Mouse (Mus musculus): Measurements from ENCODE around the gene Thsd1.

Gene Thsd1

GRCm38 (mm10) chr8:22227061-22227877 is at the start of gene Thsd1:
TSS of gene Thsd1 (plus strand) at chr8:22227313.
- peak; percentile 85 for DNase-seq (ENCODE audit: low read depth)

GRCm38 (mm10) chr8:22184884-22185283 is 42.2 kb upstream of the Thsd1 start:
- peak; percentile 76 for DNase-seq (ENCODE audit: low read depth)

- peak; percentile 87 for DNase-seq (ENCODE audit: low read depth)
These were observed 41.4 kb upstream of the Thsd1 start, which contains the start of gene Ckap2 for GRCm38 (mm10) chr8:22185431-22186397. TSS of gene Ckap2 (minus strand) at chr8:22185819.

GRCm38 (mm10) chr8:22192660-22193431 is 34.3 kb upstream of the Thsd1 start, which contains the start of gene Vps36:
TSS of gene Vps36 (plus strand) at chr8:22192809.
- peak; percentile 82 for DNase-seq (ENCODE audit: low read depth)

GRCm38 (mm10) chr8:22193432-22194010 is 33.6 kb upstream of the Thsd1 start:
- DNase-seq (ENCODE audit: low read depth): no peak

GRCm38 (mm10) chr8:22197914-22198313 is 29.2 kb upstream of the Thsd1 start:
- DNase-seq (ENCODE audit: low read depth): no peak

- no peak for DNase-seq (ENCODE audit: low read depth)
These were observed 27.6 kb upstream of the Thsd1 start for GRCm38 (mm10) chr8:22199481-22199880.

GRCm38 (mm10) chr8:22207535-22207934 is 19.6 kb upstream of the Thsd1 start:
- peak; percentile 70 for DNase-seq (ENCODE audit: low read depth)

- DNase-seq (ENCODE audit: low read depth): peak; percentile 97
These were observed 18.1 kb upstream of the Thsd1 start for GRCm38 (mm10) chr8:22209012-22209411.

GRCm38 (mm10) chr8:22214826-22215225 is 12.3 kb upstream of the Thsd1 start:
- DNase-seq (ENCODE audit: low read depth): no peak

- no peak for DNase-seq (ENCODE audit: low read depth)
These were observed 752 bp upstream of the Thsd1 start for GRCm38 (mm10) chr8:22226361-22226760.

- DNase-seq (ENCODE audit: low read depth): peak; percentile 77
These were observed 1.5 kb downstream of the Thsd1 start for GRCm38 (mm10) chr8:22228621-22229020.

GRCm38 (mm10) chr8:22242986-22243385 is 15.9 kb downstream of the Thsd1 start:
- DNase-seq (ENCODE audit: low read depth): no peak

GRCm38 (mm10) chr8:22245663-22246062 is 18.6 kb downstream of the Thsd1 start:
- DNase-seq (ENCODE audit: low read depth): peak; percentile 49

GRCm38 (mm10) chr8:22247956-22248355 is 20.8 kb downstream of the Thsd1 start:
- no peak for DNase-seq (ENCODE audit: low read depth)

- DNase-seq (ENCODE audit: low read depth): no peak
These were observed 22.0 kb downstream of the Thsd1 start for GRCm38 (mm10) chr8:22249080-22249479.

GRCm38 (mm10) chr8:22258946-22259450 is 31.9 kb downstream of the Thsd1 start:
- DNase-seq (ENCODE audit: low read depth): no peak

- DNase-seq (ENCODE audit: low read depth): no peak
These were observed 32.4 kb downstream of the Thsd1 start for GRCm38 (mm10) chr8:22259531-22259930.

- DNase-seq (ENCODE audit: low read depth): peak; percentile 50
These were observed 33.1 kb downstream of the Thsd1 start for GRCm38 (mm10) chr8:22260091-22260722.

GRCm38 (mm10) chr8:22262267-22262666 is 35.2 kb downstream of the Thsd1 start:
- peak; percentile 52 for DNase-seq (ENCODE audit: low read depth)

- no peak for DNase-seq (ENCODE audit: low read depth)
These were observed 37.2 kb downstream of the Thsd1 start for GRCm38 (mm10) chr8:22264292-22264691.

Data from 416B (cell line).